Mouse (Mus musculus) heart, adult 2 months (tissue): ENCODE results near the gene Rpl23.

ENCODE experiments used
- CTCF ChIP-seq: fragments of 200-600 bp; IDR thresholded peaks from 2 replicates; pipeline ENCODE4 v1.8.1; 2022; ENCODE audit warnings: antibody characterized with exemption, mild to moderate bottlenecking, moderate library complexity
- EP300 ChIP-seq: fragments of 200-500 bp; IDR thresholded peaks from 2 replicates; pipeline ENCODE4 v1.6.1; 2011; ENCODE audit warnings: low read depth, low read length, control low read depth; ENCODE audit not compliant: insufficient read depth
- POLR2A ChIP-seq: fragments of 200-500 bp; IDR thresholded peaks from 2 replicates; pipeline ENCODE4 v1.6.1; 2011; ENCODE audit warnings: mild to moderate bottlenecking, low read depth, low read length, control low read depth; ENCODE audit not compliant: insufficient read depth

DNA sequence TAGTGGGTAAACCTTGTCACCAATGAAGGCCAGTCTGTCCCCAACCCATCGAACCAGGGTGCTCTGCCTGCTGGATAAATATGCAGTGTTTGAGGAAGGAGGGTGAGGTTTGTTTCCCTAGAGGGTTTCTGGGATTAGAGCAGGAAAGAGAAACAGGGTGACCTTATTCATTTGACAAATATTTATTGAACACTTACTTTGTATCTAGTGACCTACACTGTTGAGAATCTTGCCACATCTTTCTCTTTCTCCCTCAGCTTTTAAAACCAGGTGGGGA lies 19.9 kb upstream of the Rpl23 start:
- TF ChIP-seq CTCF (no peak), EP300 (no peak), POLR2A (no peak)
